Mouse (Mus musculus): Measurements from ENCODE around the gene Rplp0.
"Not testable (repeated sequence)": the region's sequence is repeated elsewhere in the genome, so short reads cannot be mapped to it uniquely, and the experiment has no call there.

The Rplp0 gene

GRCm38 (mm10) chr5:115559237-115560101 is at the start of gene Rplp0:
Rplp0 (plus strand) TSS chr5:115559467.
- DNase-seq (ENCODE audit: low read depth, low spot score), result peak; percentile 99

- no peak for DNase-seq (ENCODE audit: low read depth, low spot score)
These were observed 49.2 kb upstream of the Rplp0 start for GRCm38 (mm10) chr5:115509790-115510689.

DNA sequence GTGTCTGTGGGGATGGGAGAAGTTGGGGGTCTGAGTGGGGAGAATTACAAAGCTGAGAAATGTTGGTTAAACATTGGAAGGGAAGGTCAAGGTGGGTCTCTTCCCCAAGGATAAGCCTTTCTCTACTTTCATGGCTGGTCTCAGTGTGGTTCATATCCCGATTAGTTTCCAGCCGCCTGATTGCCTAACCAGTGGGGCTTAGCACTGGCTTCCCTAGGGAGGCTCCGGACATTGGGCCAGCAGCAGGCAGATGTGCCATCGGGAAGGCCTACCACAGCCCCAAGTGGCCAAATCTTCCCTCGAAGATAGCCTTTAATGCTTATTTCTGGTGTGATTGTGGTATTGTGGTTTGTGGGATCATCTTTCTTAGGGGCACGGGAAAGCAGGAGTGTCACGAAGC is 46.9 kb upstream of the Rplp0 start:
- DNase-seq (ENCODE audit: low read depth, low spot score), result no peak

GRCm38 (mm10) chr5:115513246-115513645 is 46.0 kb upstream of the Rplp0 start:
- DNase-seq (ENCODE audit: low read depth, low spot score), result no peak

- DNase-seq (ENCODE audit: low read depth, low spot score), result no peak
These were observed 45.5 kb upstream of the Rplp0 start for GRCm38 (mm10) chr5:115513721-115514120.

DNA sequence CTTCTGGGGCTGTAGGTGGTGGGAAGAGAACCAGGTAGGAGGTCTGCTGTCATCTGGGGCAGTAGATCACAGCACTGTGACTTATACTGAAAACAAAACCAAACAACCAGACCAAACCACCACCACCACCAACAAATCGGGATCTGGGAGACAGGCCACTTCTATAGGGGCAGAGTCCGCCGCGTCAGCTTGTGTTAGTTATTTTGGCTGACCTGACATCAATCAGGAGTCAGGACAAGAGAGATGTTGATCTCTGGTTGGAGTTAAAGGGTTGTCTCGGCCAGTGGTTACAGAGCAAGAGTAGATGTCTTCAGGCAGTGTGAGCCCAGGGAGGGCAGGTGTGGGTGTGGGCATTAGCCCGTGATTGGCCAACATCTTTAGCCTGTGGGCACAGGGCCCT is 44.9 kb upstream of the Rplp0 start:
- no peak for DNase-seq (ENCODE audit: low read depth, low spot score)

- DNase-seq (ENCODE audit: low read depth, low spot score), result no peak
These were observed 44.2 kb upstream of the Rplp0 start for GRCm38 (mm10) chr5:115514896-115515587.

- DNase-seq (ENCODE audit: low read depth, low spot score), result peak; percentile 82
These were observed 43.0 kb upstream of the Rplp0 start for GRCm38 (mm10) chr5:115516081-115516907.

DNA sequence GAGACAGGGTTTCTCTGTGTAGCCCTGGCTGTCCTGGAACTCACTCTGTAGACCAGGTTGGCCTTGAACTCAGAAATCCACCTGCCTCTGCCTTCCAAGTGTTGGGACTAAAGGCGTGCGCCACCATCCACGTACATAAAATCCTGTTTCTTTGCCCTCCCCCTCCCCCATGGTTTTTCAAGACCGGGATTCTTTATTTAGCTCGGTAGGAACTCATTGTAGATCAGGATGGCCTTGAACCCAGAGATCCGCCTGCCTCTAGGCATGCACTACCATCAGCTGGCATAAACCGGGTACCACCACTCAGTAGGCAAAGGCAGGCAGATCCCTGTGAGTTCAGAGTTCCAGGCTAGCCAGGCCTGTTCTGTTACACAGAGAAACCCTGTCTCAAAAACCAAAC is 42.4 kb upstream of the Rplp0 start:
- no peak for DNase-seq (ENCODE audit: low read depth, low spot score)

DNA sequence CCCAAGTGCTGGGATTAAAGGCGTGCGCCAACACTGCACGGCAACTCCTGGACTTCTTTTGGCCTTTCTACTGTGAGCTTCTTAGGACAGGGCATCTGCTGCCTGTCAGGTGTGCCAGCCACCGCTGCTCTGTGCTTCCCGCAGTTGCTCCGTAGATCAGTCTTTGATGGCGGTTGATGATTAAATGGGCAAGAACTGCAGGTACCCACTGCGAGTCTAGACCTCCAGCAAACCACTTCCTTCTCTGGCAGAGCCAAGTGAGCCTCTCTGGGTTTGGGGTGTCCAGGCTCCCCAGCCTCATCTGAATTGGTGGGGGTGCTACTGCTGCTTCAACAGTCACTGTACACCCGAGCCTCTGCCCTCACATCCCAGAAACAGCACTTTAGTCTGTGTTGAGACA is 41.8 kb upstream of the Rplp0 start:
- peak; percentile 70 for DNase-seq (ENCODE audit: low read depth, low spot score)

DNA sequence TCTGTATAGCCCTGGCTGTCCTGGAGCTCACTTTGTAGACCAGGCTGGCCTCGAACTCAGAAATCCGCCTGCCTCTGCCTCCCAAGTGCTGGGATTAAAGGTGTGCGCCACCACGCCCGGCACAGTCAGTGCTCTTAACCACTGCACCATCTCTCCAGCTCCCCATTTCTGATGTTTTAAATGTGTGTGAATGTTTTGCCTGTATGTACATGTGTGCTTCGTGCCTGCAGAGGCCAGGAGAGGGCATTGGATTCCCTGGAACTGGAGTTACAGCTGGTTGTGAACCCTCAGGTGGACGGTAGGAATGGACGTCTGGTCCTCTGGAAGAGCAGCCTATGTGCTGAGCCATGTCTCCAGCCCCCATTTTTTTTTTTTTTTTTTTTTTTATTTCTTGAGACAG is 41.1 kb upstream of the Rplp0 start:
- DNase-seq (ENCODE audit: low read depth, low spot score), result not testable (repeated sequence)

GRCm38 (mm10) chr5:115520325-115520869 is 38.9 kb upstream of the Rplp0 start:
- no peak for DNase-seq (ENCODE audit: low read depth, low spot score)

DNA sequence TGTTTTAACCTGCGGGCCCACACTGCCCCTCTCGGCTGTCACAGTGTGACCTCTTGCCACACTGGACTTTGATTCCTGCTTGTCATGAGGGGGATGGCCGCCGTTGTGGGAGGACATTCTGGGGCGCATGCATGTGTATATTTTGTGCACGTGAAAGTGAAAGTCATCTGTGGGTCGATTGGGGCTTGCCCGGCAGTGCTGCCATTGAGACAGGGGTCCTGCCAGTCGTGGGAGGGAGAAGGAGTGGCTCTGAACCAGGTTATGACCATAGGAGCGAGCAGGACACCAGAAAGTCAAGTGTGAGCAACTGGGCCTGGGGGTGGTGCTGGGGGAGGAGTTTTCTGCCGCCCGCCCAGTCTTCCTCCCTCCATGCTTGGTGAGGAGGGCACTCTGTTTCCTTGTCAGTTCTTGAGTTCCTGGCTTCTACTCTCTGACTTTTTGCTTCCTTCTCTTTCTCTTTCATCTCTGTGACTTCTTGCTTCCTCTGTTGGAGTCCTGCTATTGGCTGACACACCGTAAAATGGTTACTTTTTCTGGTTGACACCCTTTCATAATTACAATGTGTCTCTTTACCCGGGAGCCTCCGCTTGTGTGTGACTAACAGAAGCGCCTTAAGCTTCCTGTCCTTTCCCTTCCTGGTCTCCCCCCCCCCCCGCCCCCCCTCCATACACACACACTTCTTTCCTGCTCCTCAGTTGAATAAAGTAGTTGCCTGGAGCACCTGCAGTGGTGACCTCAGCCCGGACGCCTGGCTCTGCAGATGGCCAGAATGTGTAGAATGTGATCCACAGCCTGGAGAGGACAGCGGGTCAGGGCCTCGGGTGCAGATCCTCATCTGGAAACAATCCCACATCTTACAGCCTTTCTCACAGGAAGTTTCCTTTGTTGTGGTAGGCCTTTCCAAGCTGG is 37.5 kb upstream of the Rplp0 start:
- DNase-seq (ENCODE audit: low read depth, low spot score), result peak; percentile 85

- no peak for DNase-seq (ENCODE audit: low read depth, low spot score)
These were observed 36.7 kb upstream of the Rplp0 start for GRCm38 (mm10) chr5:115522531-115522930.

- DNase-seq (ENCODE audit: low read depth, low spot score), result no peak
These were observed 36.2 kb upstream of the Rplp0 start for GRCm38 (mm10) chr5:115522981-115523499.

DNA sequence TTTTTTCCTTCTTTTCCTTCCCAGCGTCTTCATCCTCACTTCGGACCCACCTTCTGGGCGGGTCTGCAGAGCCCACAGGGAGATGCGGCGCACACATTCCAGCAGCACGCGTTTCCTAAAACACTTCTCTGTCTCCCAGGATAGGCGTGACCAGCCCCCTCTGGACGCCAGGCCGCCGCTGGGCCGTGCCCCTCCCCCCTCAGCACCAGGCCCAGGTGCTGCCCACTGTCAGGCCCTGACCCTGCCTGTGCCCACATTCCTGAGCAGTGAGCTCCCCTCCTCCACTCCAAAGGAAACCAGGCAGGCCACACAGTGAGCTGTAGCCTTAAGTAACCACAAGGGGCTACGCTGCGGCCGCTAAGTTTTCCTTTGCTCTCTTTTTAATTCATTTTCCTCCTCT is 35.3 kb upstream of the Rplp0 start:
- DNase-seq (ENCODE audit: low read depth, low spot score), result no peak

DNA sequence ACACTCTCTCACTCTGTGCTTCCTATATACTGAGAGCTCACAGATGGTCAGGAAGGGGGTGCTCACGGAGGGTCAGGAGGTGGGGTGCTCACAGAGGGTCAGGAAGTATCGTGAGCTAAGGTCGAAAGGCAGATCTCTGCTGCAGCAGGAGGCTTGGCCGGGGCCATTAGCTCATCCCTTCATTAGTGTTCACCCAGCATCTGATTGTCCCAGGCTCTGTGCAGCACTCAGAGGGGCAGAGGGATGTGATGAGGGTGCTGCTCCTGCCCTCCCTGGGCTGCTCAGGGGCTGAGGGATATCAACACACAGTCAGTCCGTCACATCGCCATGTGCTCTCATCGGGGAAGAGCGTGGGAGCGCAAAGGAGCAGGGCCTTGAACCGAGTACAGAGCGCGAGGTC is 34.8 kb upstream of the Rplp0 start:
- no peak for DNase-seq (ENCODE audit: low read depth, low spot score)

DNA sequence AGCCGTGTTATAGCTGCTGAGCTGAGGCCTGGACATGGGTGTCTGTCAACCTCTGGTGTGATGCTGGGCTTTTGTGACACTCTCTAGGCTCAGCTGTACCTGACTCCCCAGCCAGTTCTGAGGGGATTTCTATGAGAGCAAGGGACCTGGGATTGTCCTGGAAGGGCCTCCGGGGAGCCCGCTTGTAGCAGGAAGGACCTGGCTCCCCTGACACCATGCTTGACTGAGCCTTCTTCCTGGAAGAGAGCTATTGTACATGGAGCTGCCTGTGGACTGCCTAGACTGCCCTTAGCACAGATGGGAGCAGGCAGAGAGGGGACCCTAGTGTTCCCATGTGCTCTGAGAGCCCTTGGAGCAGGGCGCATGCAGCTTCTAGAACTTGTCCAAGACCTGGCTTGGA is 33.9 kb upstream of the Rplp0 start:
- DNase-seq (ENCODE audit: low read depth, low spot score), result no peak

- DNase-seq (ENCODE audit: low read depth, low spot score), result no peak
These were observed 33.3 kb upstream of the Rplp0 start for GRCm38 (mm10) chr5:115525943-115526342.
